Mouse (Mus musculus) layer of hippocampus, adult 9-10 months (tissue): ENCODE measurements around the gene Nme6.
"Not testable (repeated sequence)": the region's sequence is repeated elsewhere in the genome, so short reads cannot be mapped to it uniquely, and the experiment has no call there.

Experiments
- DNase-seq: peaks from one replicate; pipeline ENCODE4 v3.0.0; 2022; ENCODE audit warnings: low spot score

Gene Nme6

DNA sequence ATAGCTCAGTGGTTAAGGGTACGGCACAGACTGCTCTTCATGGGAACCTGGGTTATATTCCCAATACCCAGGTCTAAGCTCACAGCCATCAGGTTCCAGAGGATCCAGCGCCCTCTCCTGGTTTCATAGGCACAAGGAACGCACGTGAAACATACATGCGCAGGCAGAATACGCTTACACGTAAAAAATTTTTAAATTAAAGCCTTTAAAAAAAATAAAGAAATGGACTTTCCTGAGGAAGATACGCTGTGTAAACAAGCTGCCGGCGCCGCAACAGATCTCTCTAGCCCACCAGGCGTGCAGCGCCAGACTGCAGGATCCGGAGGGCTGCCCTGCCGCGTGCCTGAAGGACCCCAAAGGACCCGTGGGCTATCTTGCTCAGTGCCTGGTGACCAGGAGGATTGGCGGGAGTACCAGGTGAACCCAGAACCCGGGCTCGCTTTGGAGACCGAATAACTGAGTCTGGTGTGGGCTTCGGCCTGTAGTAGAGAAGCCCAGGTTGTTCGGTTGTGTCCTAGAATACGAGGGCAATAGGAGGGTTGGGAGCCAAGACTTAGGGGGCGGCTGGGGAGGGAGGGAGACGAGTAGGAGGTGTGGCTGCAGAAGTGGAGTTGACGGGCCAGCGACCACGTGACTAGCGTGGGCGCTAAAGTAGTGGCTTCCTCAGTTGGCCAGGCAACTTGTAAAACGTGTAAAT is at the start of gene Nme6:
Gene Nme6 (plus strand): TSS at position 359 of the 697 bp plus-strand sequence.
- DNase-seq = peak; percentile 52

DNA sequence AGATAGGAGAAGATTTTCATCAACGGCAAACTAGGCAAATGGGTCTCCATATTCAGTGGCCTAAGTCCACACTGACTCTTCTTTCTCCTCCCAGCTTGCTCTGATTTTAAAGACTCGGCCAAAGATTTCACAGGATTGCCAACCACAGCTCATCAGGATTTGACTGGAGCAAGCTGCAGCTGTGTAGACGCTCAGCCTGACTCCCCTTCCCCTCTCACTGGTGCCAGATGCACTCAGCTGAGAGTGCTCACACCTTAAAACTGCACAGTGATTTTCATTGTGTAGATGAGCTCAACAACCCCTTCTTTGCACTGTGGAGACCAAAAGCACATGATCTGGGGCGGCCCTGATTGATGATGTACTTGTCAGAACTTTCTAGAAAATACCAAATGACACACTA is 42.0 kb upstream of the Nme6 start, which contains the start of gene Fbxw27:
Gene Fbxw27 (minus strand): TSS at position 101 of the 400 bp plus-strand sequence.
- not testable (repeated sequence) for DNase-seq

DNA sequence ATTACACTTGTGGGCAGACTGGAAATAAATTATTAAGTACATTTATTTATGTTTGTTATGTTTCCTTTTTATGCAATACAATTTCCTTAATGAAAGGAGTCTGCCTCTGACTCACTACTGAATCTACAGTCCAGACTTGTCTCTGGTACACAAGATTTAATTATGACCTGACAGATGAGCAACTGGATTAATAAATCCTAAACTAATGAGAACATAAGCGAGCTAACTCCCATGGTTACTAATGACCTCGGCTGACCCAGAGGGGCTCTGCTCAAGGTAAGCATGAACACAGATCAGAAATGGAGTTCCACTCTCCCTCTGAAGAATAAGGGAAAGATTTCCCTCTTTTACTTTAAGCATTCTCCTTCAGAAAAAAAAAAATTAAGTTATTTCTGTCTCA is 37.3 kb upstream of the Nme6 start:
- no peak for DNase-seq

DNA sequence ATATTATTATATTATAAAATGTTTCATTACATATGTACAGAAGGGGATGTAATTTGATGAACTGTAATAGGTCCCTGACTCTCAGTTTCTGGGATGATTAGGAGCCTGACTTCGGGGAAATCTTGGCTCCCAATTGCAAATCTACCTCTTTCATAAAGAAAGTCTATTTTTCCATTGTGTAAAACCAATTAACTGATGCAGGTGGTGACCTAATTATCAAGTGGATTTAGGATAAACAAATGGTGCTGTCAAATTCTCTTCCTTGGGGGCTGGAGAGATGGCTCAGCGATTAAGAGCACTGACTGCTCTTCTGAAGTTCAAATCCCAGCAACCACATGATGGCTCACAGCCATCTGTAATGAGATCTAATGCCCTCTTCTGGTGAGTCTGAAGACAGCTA is 36.7 kb upstream of the Nme6 start:
- no peak for DNase-seq

DNA sequence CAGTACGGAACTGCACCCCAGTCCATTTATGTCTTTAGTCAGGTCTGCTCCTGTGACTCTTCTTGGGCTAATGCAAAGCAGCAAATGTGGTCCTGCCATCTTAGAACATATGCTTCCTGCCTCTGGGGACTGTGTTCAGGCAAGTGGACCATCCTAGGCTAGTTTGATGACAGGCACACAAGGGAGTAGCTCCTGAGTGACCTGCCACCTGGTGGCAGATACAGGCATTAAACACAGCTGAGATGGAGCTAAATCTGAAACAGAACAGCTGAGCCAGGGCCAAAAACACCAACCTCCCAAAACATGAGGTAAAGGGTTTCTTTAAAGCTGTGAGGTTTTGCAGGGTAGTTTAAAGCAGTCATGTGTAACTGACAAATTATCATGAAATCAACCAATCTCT is 34.5 kb upstream of the Nme6 start:
- no peak for DNase-seq

DNA sequence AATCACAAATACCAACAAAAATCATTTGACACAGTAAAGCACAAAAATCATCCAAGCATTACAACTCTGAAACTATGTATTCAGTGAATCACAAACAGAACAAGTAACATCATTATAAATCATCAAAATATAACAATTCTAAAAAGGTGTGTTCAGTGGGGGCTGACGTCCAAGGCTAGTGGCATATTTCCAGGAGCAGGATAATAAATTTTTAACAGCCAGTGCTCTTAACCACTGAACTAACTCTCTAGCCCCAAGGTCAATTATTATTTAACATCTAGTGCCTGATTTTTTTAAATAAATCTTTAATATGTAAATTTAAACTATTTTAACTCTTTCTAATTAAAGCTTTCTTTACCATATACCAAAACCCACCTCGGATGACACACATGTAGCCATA is 27.0 kb upstream of the Nme6 start:
- not testable (repeated sequence) for DNase-seq

DNA sequence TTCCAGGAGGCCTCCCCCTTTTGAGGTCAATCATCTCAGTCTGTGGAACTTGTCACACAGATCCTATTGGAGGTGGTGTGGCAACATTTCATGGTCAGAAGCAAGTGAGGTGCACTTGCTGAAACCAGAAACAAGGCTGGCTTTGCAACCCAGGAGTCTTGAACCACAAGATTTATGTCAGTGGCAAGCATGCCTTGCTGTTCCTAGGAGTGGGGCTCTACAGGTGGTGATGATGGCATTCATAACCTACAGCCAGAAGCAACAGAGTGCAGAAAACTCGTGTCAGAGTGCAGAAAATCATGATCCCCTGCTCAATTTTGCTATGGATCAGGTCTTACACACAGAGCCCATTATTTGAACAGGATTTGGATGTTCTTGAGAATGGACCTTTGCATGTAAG is 26.3 kb upstream of the Nme6 start:
- no peak for DNase-seq

DNA sequence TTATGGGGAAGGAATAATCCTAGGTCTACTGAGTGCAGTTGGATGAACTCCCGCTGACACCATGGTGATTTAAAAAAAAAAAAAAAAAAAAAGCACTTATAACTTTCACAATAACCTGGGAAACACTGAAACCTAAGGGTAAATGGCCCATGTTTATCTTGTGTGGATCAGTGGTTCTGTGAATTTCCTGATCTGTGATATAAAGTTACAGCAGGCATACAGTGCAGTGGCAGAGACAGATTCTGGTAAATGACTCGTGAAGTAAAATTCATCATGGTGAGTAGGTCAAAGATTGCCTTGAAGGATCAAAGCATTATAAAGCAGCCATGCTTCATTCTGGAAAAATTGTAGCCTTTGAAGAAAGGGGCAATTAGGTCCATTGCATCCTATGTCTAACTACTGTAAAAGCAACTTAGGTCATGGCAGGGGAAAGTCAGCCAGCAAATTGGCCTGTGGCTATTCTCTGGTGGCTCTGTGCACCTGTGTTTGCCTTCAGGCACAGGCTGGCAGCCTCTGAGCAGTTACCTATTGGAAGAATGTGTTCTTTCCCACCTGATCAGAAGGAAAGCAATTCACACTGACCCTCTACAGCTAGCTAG is 25.8 kb upstream of the Nme6 start:
- DNase-seq = no peak

DNA sequence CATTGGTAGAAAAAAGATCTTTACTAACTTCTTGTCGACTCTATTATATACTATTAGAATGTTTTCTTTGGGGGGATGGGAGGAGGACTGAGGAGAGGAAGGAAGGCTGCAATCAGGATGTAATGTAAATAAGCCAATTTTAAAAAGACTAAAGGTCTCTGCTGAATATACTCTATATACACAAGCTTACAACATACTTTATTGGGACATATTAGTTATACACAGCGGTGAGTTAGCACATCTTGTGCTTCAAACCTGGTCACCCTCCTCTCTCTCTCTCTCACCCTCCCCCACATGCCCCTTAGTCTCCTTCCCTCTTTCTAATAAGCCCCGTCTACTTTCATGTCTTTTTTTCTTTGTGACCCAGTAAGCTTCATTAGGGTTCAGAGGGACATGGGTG is 24.7 kb upstream of the Nme6 start:
- DNase-seq = no peak

DNA sequence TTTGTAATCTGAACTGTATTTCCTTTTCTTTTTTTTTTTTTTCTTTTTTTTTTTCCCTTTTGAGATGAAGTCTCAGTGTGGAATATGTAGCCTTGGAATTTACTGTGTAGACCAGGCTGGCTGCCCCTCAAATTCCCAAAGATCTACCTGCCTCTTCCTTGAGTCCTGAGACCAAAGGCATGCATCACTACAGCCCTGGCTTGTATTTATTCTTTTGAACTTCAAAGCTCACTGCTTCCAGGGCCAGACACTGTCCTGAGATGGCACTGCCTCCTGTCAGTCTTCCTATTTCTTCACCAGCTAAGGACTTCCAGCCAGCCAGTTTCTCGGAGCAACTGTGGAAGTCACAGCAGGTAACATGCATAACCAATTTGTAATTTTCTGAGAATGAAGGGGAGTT is 20.6 kb upstream of the Nme6 start, which contains the start of gene Spink8:
Gene Spink8 (plus strand): TSS at position 301 of the 400 bp plus-strand sequence.
- no peak for DNase-seq

DNA sequence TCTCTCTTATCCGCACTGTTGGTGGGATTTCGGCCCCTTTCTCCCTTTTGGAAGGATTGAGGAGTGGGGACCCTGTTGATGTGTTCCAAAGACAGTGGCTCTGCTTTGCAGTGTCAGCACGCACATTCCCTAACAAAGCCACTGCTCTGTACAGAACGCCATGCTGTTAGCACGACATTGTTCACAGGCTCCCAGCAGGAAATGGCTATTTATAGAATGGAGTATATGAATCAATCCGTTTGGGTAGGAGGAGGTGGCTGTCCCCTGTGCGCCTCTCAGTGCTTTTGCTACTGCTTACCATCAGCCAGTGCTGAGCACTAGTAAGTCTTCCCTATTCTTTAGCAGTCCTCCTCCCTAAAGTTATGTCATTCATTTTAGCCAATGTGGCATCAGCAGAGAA is 19.1 kb upstream of the Nme6 start:
- no peak for DNase-seq

DNA sequence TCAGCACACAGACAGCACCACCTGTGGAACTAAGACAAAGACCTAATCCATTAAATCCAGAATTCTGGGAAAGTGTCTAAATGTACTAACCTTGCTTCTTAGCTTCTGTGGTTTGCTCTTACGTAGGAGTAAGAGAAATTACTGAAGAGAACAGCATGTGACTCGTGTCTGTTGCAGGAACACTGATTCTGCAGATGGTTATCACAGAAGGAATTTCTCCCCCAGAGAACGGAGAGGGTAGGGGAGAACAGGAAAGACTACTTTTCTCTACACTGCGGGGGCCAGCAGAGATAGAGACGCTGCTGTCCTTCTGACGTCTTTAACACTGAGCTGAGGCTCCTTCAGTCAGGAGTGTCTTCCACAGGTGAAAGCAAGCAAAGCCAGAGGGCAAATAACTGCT is 16.2 kb upstream of the Nme6 start:
- no peak for DNase-seq

DNA sequence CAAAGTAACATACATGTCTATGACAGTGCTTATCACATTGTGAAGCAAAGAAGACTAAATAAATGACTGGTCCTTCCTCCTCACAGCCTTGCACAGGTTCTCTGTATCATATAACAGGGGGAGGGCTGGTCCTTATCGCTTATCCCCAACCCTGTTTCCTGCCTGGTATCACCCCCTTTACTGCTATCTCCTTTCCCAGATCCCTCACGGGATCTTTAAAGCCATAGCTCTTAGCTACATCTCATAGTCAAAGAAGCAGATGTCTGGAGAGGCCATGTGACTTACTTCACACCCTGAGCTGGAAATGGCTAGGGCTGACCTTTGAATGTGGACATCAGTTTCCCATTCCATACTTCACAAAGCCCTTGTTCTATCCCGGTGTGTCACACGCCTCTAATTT is 6.8 kb upstream of the Nme6 start:
- no peak for DNase-seq

DNA sequence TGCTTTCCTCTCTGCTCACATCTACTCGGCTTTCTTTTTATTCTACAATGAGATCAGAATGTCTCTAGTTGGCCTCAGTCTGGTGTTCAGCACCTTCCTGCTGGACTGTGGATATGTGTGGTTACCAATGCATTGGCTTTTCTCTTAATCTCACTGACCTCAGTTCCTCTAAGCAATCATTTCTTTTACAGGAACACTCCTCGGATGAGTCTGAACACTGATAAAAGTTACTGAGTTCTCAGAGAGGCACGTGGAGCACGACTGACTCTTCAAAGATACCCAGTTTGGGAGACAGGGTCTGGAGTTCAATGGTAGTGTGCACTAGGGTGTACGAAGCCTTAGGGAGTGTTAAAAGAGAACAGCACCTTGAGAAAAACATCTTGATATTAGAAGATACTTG is 6.4 kb upstream of the Nme6 start:
- DNase-seq = no peak

DNA sequence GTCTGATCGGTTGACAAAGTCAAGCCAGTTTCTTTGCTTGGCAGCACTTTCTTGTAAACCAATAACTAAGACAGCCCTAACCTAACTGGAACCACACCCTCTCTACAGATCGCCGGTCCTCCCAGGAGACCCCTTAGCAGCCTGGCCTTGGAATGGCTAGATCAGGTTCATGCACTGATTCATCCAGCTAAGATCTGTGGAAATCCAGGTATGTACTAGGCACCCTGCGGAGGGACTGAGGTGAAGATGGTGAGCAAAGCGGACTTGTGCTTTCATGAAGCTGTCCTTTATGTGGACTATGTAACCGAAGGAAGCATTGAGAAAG is 501 bp downstream of the Nme6 start:
- DNase-seq = no peak

DNA sequence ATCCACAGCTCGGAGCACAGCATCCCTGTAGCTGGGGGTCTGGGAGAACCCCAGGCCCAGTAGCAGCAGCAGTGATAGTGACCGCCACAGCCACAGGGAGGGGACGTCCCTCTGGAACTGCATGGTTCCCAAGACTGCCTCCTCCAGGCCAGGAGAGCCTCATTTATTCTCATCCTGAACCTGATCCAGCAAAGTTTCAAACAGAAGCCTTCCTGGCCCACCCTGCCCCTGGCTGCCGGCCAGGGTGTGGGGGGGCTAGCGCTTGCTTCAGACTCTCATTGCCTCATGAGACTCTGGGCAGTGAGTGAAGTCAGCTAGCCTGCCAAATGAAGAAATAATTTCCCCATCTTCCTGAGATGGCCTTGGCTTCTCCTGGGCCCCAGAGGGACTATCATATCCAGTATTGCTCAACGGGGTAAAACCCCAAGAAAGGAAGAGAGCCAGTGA is 16.8 kb downstream of the Nme6 start, which contains the start of gene Camp:
Gene Camp (minus strand): TSS at position 306 of the 447 bp plus-strand sequence.
- DNase-seq = no peak

DNA sequence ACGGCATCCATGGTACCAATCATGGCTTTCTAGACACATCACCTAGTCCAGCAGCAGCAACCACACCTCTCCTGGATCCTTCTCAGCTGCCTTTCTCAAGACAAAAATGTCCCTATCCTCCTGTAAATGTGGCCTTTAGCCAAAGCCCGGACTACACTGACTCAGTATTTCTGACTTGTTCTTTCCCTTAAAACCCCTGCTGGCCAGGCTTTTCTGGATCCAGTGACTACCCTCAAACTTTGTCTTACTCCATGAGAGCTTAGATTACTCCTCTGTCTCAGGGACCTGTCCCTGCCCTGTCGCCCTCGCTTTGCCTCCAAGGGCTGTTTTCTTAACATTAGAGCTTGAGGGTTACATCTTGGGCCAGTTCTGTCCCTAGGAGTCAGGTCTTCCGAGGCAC is 17.6 kb downstream of the Nme6 start:
- DNase-seq = no peak

DNA sequence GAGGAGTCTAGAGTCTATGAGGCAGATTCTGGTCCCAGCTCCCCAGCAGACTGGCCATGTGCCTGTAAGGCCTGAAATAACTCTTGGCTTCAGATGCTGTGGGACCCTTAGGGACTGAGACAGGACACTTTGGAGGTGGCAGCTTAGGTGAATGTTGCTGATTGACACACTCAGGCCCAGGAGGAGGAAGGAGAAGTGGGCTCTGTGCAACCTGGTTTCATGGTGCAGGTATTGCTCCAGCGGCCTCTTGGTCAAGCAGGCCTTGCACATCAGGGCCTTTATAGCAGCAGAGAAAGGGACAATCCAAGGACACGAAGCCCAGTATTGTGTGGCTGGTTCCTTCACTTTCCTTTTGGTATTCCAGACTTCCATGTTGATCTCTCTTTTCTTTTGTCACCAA is 21.8 kb downstream of the Nme6 start:
- no peak for DNase-seq

DNA sequence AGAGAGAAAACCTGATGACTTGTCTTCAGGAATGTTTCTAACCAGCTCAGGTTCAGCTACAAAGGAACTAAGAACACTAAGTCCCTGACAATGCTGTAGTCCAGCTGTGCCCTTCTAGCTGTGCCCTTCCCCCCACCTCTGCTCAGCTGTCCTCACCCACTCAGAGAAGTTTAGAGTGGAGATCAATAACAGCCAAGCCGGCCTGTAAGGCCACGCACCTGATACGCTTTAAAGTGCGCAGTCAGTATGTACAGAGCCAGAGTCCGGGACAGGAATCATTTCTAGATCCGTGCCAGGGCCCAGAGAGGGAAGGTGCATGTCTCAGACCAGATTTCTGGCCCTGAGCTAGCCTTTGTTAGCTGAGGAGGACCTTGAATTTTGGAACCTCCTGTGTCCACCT is 23.4 kb downstream of the Nme6 start:
- no peak for DNase-seq

DNA sequence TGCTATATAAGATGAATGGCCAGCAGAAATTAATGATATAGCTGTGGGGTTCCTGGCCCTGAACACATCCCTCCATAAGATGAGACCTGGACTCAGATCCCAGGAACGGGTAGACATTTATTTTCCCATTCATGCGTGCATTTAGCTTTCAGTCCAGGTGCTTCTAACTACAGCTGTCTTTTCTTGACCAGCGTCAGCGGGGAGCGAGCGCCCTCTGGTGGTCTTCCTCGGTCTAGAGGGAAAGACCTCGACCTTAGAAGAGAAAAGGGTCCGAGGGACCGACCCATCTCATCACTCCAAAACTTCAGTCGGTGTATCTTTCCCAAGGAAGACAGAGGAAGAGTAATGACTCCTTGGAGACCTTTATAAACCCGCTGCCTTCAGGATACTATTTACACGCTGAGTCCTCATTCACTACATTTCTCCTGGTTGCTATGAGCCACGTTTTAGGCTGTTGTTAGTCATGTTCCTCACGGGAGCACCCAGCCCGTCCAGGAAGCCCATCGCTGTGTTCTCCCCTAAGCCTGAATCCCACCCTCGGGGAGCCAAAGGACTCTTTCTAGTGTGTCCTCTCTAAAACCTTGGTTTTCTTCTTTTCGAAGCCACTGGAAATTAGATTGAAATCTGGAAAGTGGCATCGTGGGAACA is 30.0 kb downstream of the Nme6 start:
- DNase-seq = peak; percentile 46

DNA sequence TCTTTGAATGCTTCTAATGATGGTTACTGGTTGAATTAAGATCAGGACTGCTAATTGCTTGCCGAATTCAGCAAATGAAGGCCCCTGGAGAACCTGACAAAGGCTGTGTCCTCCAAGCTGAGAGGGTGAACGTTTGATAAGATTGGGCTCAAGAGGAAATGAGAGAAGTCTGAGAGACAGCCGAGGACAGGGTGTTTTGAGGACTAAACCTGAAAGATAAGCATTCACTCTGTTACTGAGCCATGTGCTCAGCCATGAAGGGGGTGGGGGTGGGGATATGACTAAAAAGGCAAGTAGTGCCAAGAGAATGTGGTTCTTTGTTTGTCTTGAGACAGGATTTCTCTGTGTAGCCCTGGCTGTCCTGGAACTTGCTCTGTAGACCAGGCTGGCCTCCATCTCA is 30.5 kb downstream of the Nme6 start:
- no peak for DNase-seq

DNA sequence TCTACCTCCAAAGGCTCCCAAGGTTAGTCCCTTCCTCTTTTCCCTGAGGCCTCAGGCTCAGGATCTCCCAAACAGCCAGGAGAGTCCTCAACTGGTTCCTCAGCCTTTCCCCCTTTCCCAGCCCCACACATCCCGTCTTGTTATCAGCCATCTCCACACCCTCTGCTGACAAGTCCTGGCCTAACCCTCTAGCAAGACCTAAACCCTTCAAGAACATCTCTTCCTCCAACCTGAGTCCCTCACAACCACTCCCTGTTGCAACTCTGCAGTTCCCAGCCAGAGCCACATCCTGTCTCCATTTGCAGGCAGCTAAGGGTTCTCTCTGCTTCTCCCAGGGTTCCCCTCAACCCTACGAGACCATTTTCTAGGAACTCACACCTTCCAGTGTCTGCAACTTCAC is 33.7 kb downstream of the Nme6 start:
- no peak for DNase-seq

DNA sequence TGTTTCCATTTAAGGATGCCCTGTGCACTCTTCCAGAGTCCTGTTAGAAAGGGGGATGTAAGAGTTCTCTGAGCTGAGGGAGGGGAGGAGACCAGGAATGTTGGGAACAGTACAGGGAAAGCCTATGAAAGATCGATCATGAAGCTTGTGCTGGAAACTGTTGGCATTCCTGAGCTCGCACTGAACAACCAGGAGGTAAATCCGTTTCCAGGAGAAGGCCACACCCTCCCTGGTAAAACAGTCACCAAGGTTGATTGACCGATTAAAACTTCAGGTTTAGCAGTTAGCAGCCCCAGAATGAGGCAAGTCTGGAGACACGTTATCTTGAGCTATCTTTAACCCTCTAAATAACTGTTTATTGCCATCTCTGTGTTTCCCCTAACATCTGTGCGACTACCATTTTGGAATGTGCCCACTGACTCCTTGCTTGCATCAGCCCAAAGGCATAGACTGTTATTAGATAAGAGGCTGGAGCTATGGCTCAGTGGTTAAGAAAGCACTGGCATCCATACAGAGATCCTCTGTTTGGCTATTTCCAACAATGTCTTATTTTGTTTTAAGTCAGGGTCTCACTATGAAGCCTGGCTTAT is 38.5 kb downstream of the Nme6 start:
- DNase-seq = no peak
